Mouse (Mus musculus) ES-Bruce4 (cell line): ENCODE results near the gene Trex1.

Source experiments
- CTCF ChIP-seq: IDR thresholded peaks from one replicate; pipeline ENCODE4 v1.8.1; 2011; ENCODE audit warnings: low read depth, low read length
- EP300 ChIP-seq: IDR thresholded peaks from 2 replicates; pipeline ENCODE4 v1.6.1; 2011; ENCODE audit warnings: low read depth, low read length; ENCODE audit not compliant: insufficient read depth
- POLR2A ChIP-seq: IDR thresholded peaks from one replicate; pipeline ENCODE4 v1.8.1; 2011; ENCODE audit warnings: low read length; ENCODE audit not compliant: insufficient read depth

DNA sequence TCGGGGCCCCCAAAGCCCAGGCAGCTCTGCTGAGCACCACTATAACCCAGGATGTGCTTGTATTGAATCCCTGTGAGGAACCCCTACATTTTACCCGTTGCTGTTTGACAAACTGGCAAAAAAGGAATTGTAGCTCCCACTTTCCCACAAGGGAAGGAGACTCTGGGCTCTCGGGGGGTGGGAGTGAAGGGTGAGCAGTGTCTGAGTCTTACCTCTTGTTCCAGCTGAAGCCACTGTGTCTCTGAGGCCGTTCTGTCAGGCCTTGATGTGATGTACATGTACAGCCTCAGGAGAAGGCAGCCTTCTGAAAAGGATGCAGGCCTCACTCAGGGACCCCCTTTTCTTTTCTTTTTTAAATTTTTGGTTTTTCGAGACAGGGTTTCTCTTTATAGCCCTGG is 1.4 kb upstream of the Trex1 start:
- TF ChIP-seq CTCF, result no peak
- TF ChIP-seq POLR2A, result no peak
- TF ChIP-seq EP300, result no peak
